9 mouse cellular contexts compared by ENCODE assay signal in the genomic region with DNA sequence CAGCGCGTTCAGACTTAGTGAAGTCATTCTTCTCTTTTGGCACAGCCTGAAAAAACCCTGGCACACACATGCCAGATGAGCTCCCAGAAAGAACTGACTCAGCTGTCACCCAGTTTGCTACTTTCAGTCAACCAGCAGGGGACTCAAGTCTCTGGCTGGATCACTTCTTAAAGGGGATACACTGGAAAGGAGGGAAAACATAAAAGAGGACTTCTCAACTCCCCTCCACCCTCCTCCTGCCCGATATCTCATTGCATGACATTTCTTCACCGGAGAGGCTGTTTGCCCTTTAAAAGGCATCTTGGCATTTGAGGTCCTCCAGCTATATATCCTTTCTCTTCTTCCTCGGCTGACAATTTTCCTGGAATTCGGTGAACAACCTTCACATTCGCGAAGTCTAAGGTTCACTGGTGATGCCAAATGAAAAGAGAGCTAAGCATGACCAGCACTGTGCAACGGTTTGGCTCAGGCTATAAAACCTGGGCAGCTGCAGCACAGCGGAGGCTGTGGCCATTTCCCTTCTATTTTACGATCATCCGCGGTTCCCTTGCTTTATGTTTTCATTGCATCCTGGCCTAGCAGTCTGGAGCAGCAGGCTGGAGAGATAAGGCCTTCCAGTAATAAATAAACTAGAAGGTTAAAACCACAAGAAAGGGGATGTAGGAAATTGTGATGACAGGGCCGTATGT.
DNase-seq lines count a peak whose midpoint lies in the region; ATAC-seq lines count a peak whose summit lies in the region.
"Had no signal": no experiment of that assay in that cellular context is flagged by ENCODE, and none has a peak within 500 bp of the region (broad histone marks: within the 10 kb centered on the region; RNA-seq: fewer than 3 reads in every experiment).

No protein-coding gene starts in this region.

- 17% methylated on average over 14 of the region's 14 CpGs for WGBS in liver, embryonic 16.5 days (ENCODE audit: insufficient replicate concordance)

- intact Hi-C loops in gastrocnemius, postnatal 14 days (cut with DNase I; ENCODE audit: low total_unique reads) = no loop called here

- no peak overlapping the region for H3K4me3 ChIP-seq in liver, embryonic 16.5 days (ENCODE audit: low read depth, low read length)

- DNase-seq in gastrocnemius, postnatal 14 days = peak; percentile 5
- no peak for DNase-seq in gastrocnemius, adult 8-10 months (ENCODE audit: low spot score in 2 of 2)
- DNase-seq in lung, postnatal 10 days = peak; percentile 11
- no peak for DNase-seq in lung, postnatal 4 days
- DNase-seq in embryo, embryonic 11.5 days (ENCODE audit: low read depth, low spot score) = peak; percentile 19
- DNase-seq in thymus, postnatal 25 days = no peak
- no peak for DNase-seq in testis, postnatal 10 days (ENCODE audit: low spot score)

- no peak overlapping the region for H3K27ac ChIP-seq in liver, embryonic 16.5 days (ENCODE audit: low read length)

- H3K9me3 ChIP-seq in liver, embryonic 16.5 days (replicated peaks; ENCODE audit: control insufficient read depth, low read length) = no peaks in the 10 kb centered on the region

- no peaks in the 10 kb centered on the region for H3K4me1 ChIP-seq in liver, embryonic 16.5 days (ENCODE audit: control insufficient read depth, low read depth, low read length)

- H3K4me2 ChIP-seq in liver, embryonic 16.5 days (ENCODE audit: low read depth, low read length) = peak overlapping the region; percentile 14; the same call in 1 of the 2 replicates

- peak; percentile 45 for ATAC-seq in liver, embryonic 16.5 days (ENCODE audit: low read depth)

- H3K36me3 ChIP-seq in liver, embryonic 16.5 days (ENCODE audit: control insufficient read depth, insufficient read depth) = no peaks in the 10 kb centered on the region

- H3K27me3 ChIP-seq in liver, embryonic 16.5 days (ENCODE audit: control insufficient read depth, insufficient read depth, low read depth, low read length) = no peaks in the 10 kb centered on the region
- H3K27me3 ChIP-seq: CH12.LX had no signal

- no peak overlapping the region for H3K9ac ChIP-seq in liver, embryonic 16.5 days (ENCODE audit: low read depth, low read length)

Comparison
In these comparisons a context has a peak if more than half of its experiments do, and no peak if none do; other contexts are left out.
1. DNase-seq: peak in gastrocnemius, postnatal 14 days (single experiment), lung, postnatal 10 days (single experiment) and embryo, embryonic 11.5 days (single experiment); none in gastrocnemius, adult 8-10 months (0 of 2), lung, postnatal 4 days (0 of 2), thymus, postnatal 25 days (single experiment) and testis, postnatal 10 days (single experiment).